Mouse (Mus musculus) CH12.LX (cell line): ENCODE measurements around the gene Atxn7. TPM values are rescaled to one million over a fixed set of nuclear protein-coding genes. Genes with fewer than 3 reads are reported as not detected.

ENCODE experiments used
- DNase-seq: peaks from one replicate; pipeline ENCODE4 v3.0.0-alpha.2; 2013; ENCODE audit errors: extremely low read depth
- H3K27ac ChIP-seq: 2 replicates; pipeline ENCODE4 v1.5.1; 2012; ENCODE audit warnings: low read depth, mild to moderate bottlenecking, control low read depth, moderate library complexity; ENCODE audit not compliant: insufficient read depth
- H3K27me3 ChIP-seq: replicated peaks from 2 replicates; pipeline ENCODE3; 2012; ENCODE audit warnings: inconsistent platforms
- H3K36me3 ChIP-seq, 2 experiments: replicated peaks in 1 of 2; 2 replicates each; pipeline versions ENCODE3 to v1.6.1; 2012; ENCODE audit warnings: inconsistent platforms in 1 of 2, low read length in 1 of 2, mild to moderate bottlenecking in 1 of 2, mixed read lengths in 1 of 2, moderate library complexity in 1 of 2; ENCODE audit not compliant: control insufficient read depth in 1 of 2, insufficient read depth in 1 of 2
- H3K4me1 ChIP-seq, 2 experiments: 2 replicates each; pipeline ENCODE4 v1.6.1; 2012; ENCODE audit warnings: inconsistent platforms in 1 of 2, moderate library complexity in 1 of 2; ENCODE audit not compliant: insufficient read depth in 2 of 2, control insufficient read depth in 1 of 2
- H3K4me2 ChIP-seq: 2 replicates; pipeline ENCODE4 v1.6.1; 2012; ENCODE audit warnings: low read depth, mild to moderate bottlenecking, control low read depth; ENCODE audit not compliant: poor library complexity, insufficient read depth, severe bottlenecking
- H3K4me3 ChIP-seq, 3 experiments: fragments of 150-350 bp in 1 of 3; sonication (generic) in 1 of 3; replicated peaks in 1 of 3; 2 replicates each; pipeline versions ENCODE3 to v1.5.1; 2011 to 2012; ENCODE audit warnings: low read depth in 2 of 3, low read length in 2 of 3, mild to moderate bottlenecking in 2 of 3, moderate library complexity in 2 of 3, control low read depth in 1 of 3, improper control_type of control experiment in 1 of 3, inconsistent platforms in 1 of 3, mixed read lengths in 1 of 3; ENCODE audit not compliant: poor library complexity in 1 of 3
- H3K79me2 ChIP-seq: replicated peaks from 2 replicates; pipeline ENCODE4 v1.6.1; 2012; ENCODE audit warnings: mild to moderate bottlenecking, moderate library complexity; ENCODE audit not compliant: control insufficient read depth, poor library complexity, insufficient read depth, severe bottlenecking; ENCODE audit errors: extremely low read depth
- H3K9ac ChIP-seq: 2 replicates; pipeline ENCODE4 v1.6.1; 2012; ENCODE audit warnings: low read depth, mild to moderate bottlenecking, control low read depth, moderate library complexity; ENCODE audit not compliant: insufficient read depth
- H3K9me3 ChIP-seq: replicated peaks from 2 replicates; pipeline ENCODE3; 2012; ENCODE audit warnings: low read length, inconsistent platforms, mixed read lengths
- CHD2 ChIP-seq: IDR thresholded peaks from 2 replicates; pipeline ENCODE4 v1.6.1; 2011; ENCODE audit warnings: low read length, improper control_type of control experiment
- CTCF ChIP-seq, 2 experiments: IDR thresholded peaks in 1 of 2; conservative IDR thresholded peaks in 1 of 2; 2 replicates each; pipeline ENCODE4 v1.5.1; 2011 to 2012; ENCODE audit warnings: low read depth in 2 of 2, low read length in 2 of 2, improper control_type of control experiment in 1 of 2, inconsistent platforms in 1 of 2, mild to moderate bottlenecking in 1 of 2, moderate library complexity in 1 of 2
- ELF1 ChIP-seq: IDR thresholded peaks from 2 replicates; pipeline ENCODE4 v1.6.1; 2014; ENCODE audit warnings: low read depth, mild to moderate bottlenecking, inconsistent platforms, low read length, improper control_type of control experiment
- JUN ChIP-seq: IDR thresholded peaks from 2 replicates; pipeline ENCODE4 v1.6.1; 2011; ENCODE audit warnings: low read depth, mild to moderate bottlenecking, low read length, improper control_type of control experiment, moderate library complexity; ENCODE audit not compliant: insufficient read depth
- JUND ChIP-seq: conservative IDR thresholded peaks from 2 replicates; pipeline ENCODE4 v1.6.1; 2011; ENCODE audit warnings: low read depth, low read length, improper control_type of control experiment
- MAFK ChIP-seq: IDR thresholded peaks from 2 replicates; pipeline ENCODE4 v1.6.1; 2011; ENCODE audit warnings: low read length, improper control_type of control experiment; ENCODE audit not compliant: insufficient replicate concordance
- MAX ChIP-seq: IDR thresholded peaks from 2 replicates; pipeline ENCODE4 v1.6.1; 2011; ENCODE audit warnings: low read length, improper control_type of control experiment
- MEF2A ChIP-seq: IDR thresholded peaks from 2 replicates; pipeline ENCODE4 v1.6.1; 2014; ENCODE audit warnings: low read depth, mild to moderate bottlenecking, inconsistent platforms, low read length, improper control_type of control experiment, borderline replicate concordance
- MXI1 ChIP-seq: IDR thresholded peaks from 2 replicates; pipeline ENCODE4 v1.6.1; 2011; ENCODE audit warnings: mild to moderate bottlenecking, low read depth, low read length, improper control_type of control experiment
- MYC ChIP-seq: IDR thresholded peaks from 2 replicates; pipeline ENCODE4 v1.6.1; 2011; ENCODE audit warnings: low read depth, mild to moderate bottlenecking, improper control_type of control experiment, low read length
- NRF1 ChIP-seq: IDR thresholded peaks from 2 replicates; pipeline ENCODE4 v1.6.1; 2014; ENCODE audit warnings: low read depth, mild to moderate bottlenecking, inconsistent platforms, low read length, improper control_type of control experiment, moderate library complexity
- PAX5 ChIP-seq: IDR thresholded peaks from 2 replicates; pipeline ENCODE4 v1.6.1; 2012; ENCODE audit warnings: low read length, inconsistent platforms, mixed read lengths
- RAD21 ChIP-seq: IDR thresholded peaks from 2 replicates; pipeline ENCODE4 v1.6.1; 2011; ENCODE audit warnings: low read depth, mild to moderate bottlenecking, low read length, improper control_type of control experiment, moderate library complexity
- SIN3A ChIP-seq: IDR thresholded peaks from 2 replicates; pipeline ENCODE4 v1.6.1; 2012; ENCODE audit warnings: low read length, improper control_type of control experiment, inconsistent platforms
- SMC3 ChIP-seq: IDR thresholded peaks from 2 replicates; pipeline ENCODE4 v1.6.1; 2011; ENCODE audit warnings: low read depth, low read length, improper control_type of control experiment
- TBP ChIP-seq: conservative IDR thresholded peaks from 2 replicates; pipeline ENCODE4 v1.6.1; 2011; ENCODE audit warnings: low read depth, low read length, improper control_type of control experiment
- ZC3H11A ChIP-seq: IDR thresholded peaks from 2 replicates; pipeline ENCODE4 v1.6.1; 2012; ENCODE audit warnings: low read depth, mild to moderate bottlenecking, inconsistent platforms, low read length, improper control_type of control experiment
- ZKSCAN1 ChIP-seq: IDR thresholded peaks from 2 replicates; pipeline ENCODE4 v1.6.1; 2012; ENCODE audit warnings: low read depth, inconsistent platforms, low read length, improper control_type of control experiment, borderline replicate concordance
- dilution Hi-C: fragments of 300-500 bp; cut with MboI; formaldehyde crosslinking; loops from 2 replicates; pipeline ENCODE4 v1.14.3; 2020; ENCODE audit warnings: low sequenced_read_pairs; ENCODE audit not compliant: extremely low pct_unique_long_range_greater_than_20kb, extremely low pct_ligation_motif_present
- in situ Hi-C: fragments of 300-500 bp; cut with MboI; formaldehyde crosslinking; loops from 3 replicates; pipeline ENCODE4 v1.14.3; 2019; ENCODE audit warnings: low sequenced_read_pairs, low pct_ligation_motif_present, low pct_unique_long_range_greater_than_20kb, mixed read lengths
- polyA plus RNA-seq: library from polyadenylated mRNA; unstranded; fragments of >175 nt; gene quantifications from 2 replicates; pipeline ENCODE4 v1.2.1, GENCODE M21; 2012; ENCODE audit warnings: low read depth; ENCODE audit not compliant: insufficient read length
- total RNA-seq, 2 experiments: library from RNA; depleted of rRNA; stranded (reverse); fragments of 300-350 nt in 1 of 2; fragments of >200 nt in 1 of 2; gene quantifications; 2 replicates each; pipeline ENCODE4 v1.2.3; 2012 to 2014

Gene Atxn7
- total and polyA plus RNA-seq, 3 experiments: 2.1 to 6.6 (median 2.3) TPM

DNA sequence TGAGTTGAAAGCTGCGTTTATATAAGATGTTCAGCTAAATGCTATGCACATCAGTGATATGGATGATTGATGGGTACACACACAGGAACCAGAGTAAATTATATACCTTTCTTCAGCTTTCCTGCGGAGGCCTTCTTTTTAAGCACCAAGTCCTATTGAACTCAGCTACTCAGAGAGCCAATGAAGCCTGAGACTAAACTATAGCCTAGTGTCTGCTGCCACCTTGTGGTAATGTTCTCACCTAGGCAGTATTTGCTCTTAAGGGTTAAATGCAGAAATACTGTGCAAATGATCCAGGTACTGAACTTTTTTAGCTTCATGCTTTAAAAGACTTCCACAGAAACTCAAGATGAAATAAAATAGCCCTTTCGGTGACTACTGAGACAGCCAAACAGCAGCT, 43.6 kb upstream of the Atxn7 start:
- Histone ChIP-seq H3K4me1 (no peaks in the 10 kb centered on the region), H3K4me2 (no peak overlapping the region), H3K4me3 (no peak overlapping the region), H3K9ac (no peak overlapping the region), H3K9me3 (no peaks in the 10 kb centered on the region), H3K36me3 (no peaks in the 10 kb centered on the region), H3K79me2 (no peaks in the 10 kb centered on the region)
- in situ Hi-C loops: loop anchor here (25.0 kb wide), 1 partner anchor 555 kb away; no protein-coding TSS in a partner anchor
- no peak for TF ChIP-seq JUN
- no peak for TF ChIP-seq ELF1
- TF ChIP-seq ZC3H11A: peak; percentile 23; the same call in 1 of the 2 replicates
- peak; percentile 94 for TF ChIP-seq RAD21
- TF ChIP-seq CTCF (conservative IDR thresholded peaks at IDR 0.05 in 1 of 2, IDR thresholded peaks at IDR 0.05 in 1 of 2; ENCODE audit: low read depth in 2 of 2, low read length in 2 of 2): peak; percentile 70 to 88
- peak; percentile 82 for TF ChIP-seq SMC3
- TF ChIP-seq MYC: no peak
- no peak for TF ChIP-seq MAX
- no peak for TF ChIP-seq CHD2
- no peak for TF ChIP-seq TBP
- no peak for TF ChIP-seq JUND
- TF ChIP-seq MXI1: no peak
- TF ChIP-seq PAX5: no peak
- no peak for TF ChIP-seq NRF1
- no peak for TF ChIP-seq ZKSCAN1
- TF ChIP-seq, all 38 proteins: peak for 4
- H3K27ac ChIP-seq: no peak overlapping the region
- dilution Hi-C loops: no loop called here
- no peaks in the 10 kb centered on the region for H3K27me3 ChIP-seq
- peak; percentile 83 for DNase-seq

DNA sequence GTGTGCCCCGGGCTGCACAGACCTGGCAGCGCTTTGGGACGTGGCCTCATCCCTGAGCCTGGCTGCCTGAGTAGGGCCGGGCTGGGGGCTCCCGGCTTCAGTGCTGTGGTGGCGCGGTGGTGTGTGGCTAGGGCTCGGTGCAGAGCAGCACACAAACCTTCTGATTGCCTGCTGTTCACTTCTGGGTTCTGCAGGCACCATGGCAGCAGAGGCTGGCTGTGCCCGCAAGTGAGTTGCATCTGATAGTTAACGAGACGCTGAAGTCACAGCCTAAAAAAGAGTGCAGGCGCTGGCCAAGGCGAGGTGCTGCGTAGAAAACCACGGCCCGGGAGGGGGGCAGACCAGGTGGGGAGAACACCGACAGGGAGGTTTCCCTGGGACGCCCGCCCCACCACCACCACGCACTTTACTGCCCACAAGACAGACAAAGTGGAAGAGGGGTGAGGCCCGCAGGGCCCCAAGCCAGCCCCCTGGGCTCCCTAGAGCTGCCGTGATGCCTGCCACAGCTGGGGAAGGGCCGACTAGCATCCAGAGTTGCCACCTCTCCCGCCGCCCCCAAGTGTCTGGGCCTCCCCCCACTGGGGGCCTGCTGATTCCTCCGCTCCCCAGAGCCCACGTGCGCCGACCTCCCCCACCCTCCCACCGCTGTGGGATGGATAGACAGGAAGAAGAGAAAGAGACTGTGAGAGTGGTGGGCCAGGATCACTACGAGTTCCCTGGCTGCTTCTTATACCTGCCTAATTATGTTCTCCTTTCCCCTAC, 27.8 kb upstream of the Atxn7 start:
- no peaks in the 10 kb centered on the region for H3K27me3 ChIP-seq
- H3K9ac ChIP-seq: no peak overlapping the region
- H3K4me3 ChIP-seq: no peak overlapping the region
- H3K9me3 ChIP-seq: peaks cover 11% of the 10 kb centered on the region
- DNase-seq: no peak
- no peak for TF ChIP-seq ELF1
- TF ChIP-seq SIN3A: no peak
- TF ChIP-seq NRF1: no peak
- TF ChIP-seq MAFK: no peak
- TF ChIP-seq MEF2A: no peak
- TF ChIP-seq CHD2: no peak
- TF ChIP-seq MXI1: no peak
- no peaks in the 10 kb centered on the region for H3K4me1 ChIP-seq
- H3K27ac ChIP-seq: no peak overlapping the region
- H3K36me3 ChIP-seq: no peaks in the 10 kb centered on the region
- no peak overlapping the region for H3K4me2 ChIP-seq
- dilution Hi-C loops: no loop called here
- H3K79me2 ChIP-seq: no peaks in the 10 kb centered on the region
- in situ Hi-C loops: no loop called here
